Mouse (Mus musculus) testis, adult 2 months (tissue): ENCODE results near the gene Dusp10. TPM values are rescaled to one million over a fixed set of nuclear protein-coding genes. Genes with fewer than 3 reads are reported as not detected.

ENCODE experiments used
- H3K27ac ChIP-seq: fragments of 200-500 bp; 2 replicates; pipeline ENCODE4 v1.5.1; 2012; ENCODE audit warnings: low read depth, low read length; ENCODE audit not compliant: control insufficient read depth, insufficient read depth
- H3K27me3 ChIP-seq: fragments of 200-500 bp; 2 replicates; pipeline ENCODE4 v1.6.1; 2012; ENCODE audit warnings: mild to moderate bottlenecking, low read length, moderate library complexity; ENCODE audit not compliant: control insufficient read depth, insufficient read depth
- H3K36me3 ChIP-seq: fragments of 200-500 bp; 2 replicates; pipeline ENCODE4 v1.6.1; 2012; ENCODE audit warnings: mild to moderate bottlenecking, low read length; ENCODE audit not compliant: control insufficient read depth, insufficient read depth
- H3K4me1 ChIP-seq: fragments of 200-500 bp; 2 replicates; pipeline ENCODE4 v1.6.1; 2012; ENCODE audit warnings: low read length; ENCODE audit not compliant: control insufficient read depth, insufficient read depth
- H3K4me3 ChIP-seq: fragments of 200-500 bp; 2 replicates; pipeline ENCODE4 v1.5.1; 2012; ENCODE audit warnings: low read depth, mild to moderate bottlenecking, low read length, moderate library complexity, mixed read lengths; ENCODE audit not compliant: control insufficient read depth
- CTCF ChIP-seq: fragments of 200-500 bp; IDR thresholded peaks from 2 replicates; pipeline ENCODE4 v1.5.1; 2012; ENCODE audit warnings: low read depth, mild to moderate bottlenecking, inconsistent platforms, low read length, moderate library complexity; ENCODE audit not compliant: control insufficient read depth, insufficient read depth, insufficient replicate concordance
- POLR2A ChIP-seq: fragments of 200-500 bp; IDR thresholded peaks from 2 replicates; pipeline ENCODE4 v1.6.1; 2012; ENCODE audit warnings: low read depth, mild to moderate bottlenecking, inconsistent platforms, low read length, moderate library complexity; ENCODE audit not compliant: control insufficient read depth
- polyA plus RNA-seq: library from polyadenylated mRNA; depleted of rRNA; stranded (reverse); fragments of >200 nt; gene quantifications from 2 replicates; pipeline ENCODE4 v1.2.3, GENCODE M21; 2012

Gene Dusp10
- polyA plus RNA-seq, 1 experiment = 42.7 TPM

- no peak overlapping the region for H3K27ac ChIP-seq
- H3K4me1 ChIP-seq = no peaks in the 10 kb centered on the region
- TF ChIP-seq CTCF (no peak), POLR2A (no peak)
- no peaks in the 10 kb centered on the region for H3K36me3 ChIP-seq
- H3K27me3 ChIP-seq = no peaks in the 10 kb centered on the region
- no peak overlapping the region for H3K4me3 ChIP-seq
Measured at GRCm38 (mm10) chr1:184083166-184083565, 70.1 kb downstream of the Dusp10 start.

DNA sequence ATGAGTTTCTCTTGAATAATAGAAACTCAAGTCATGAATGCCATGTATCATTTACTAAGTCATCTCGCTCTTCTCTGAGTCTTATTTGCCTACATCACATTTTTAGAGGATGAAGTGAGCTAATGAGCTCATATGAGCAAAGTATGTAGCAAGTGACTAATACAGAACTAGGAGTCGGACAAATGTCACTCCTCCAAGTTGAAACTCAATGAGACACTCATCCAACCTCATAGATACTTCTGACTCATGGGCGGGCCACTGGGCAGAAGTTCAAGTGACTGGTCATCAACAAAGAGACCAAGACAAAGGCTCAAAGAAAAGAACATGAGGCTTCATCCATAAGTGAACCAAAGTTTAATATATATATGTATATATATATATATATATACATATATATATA lies 71.9 kb downstream of the Dusp10 start:
- H3K27ac ChIP-seq = no peak overlapping the region
- TF ChIP-seq POLR2A (no peak), CTCF (no peak)
- no peaks in the 10 kb centered on the region for H3K4me1 ChIP-seq
- H3K4me3 ChIP-seq = no peak overlapping the region
- no peaks in the 10 kb centered on the region for H3K27me3 ChIP-seq
- H3K36me3 ChIP-seq = no peaks in the 10 kb centered on the region

GRCm38 (mm10) chr1:184090515-184090914 lies 77.4 kb downstream of the Dusp10 start:
- TF ChIP-seq CTCF (no peak), POLR2A (no peak)
- Histone ChIP-seq H3K27me3 (no peaks in the 10 kb centered on the region), H3K4me1 (no peaks in the 10 kb centered on the region), H3K4me3 (no peak overlapping the region), H3K36me3 (no peaks in the 10 kb centered on the region), H3K27ac (no peak overlapping the region)

- H3K4me3 ChIP-seq = no peak overlapping the region
- H3K36me3 ChIP-seq = no peaks in the 10 kb centered on the region
- TF ChIP-seq CTCF (no peak), POLR2A (no peak)
- no peaks in the 10 kb centered on the region for H3K4me1 ChIP-seq
- no peak overlapping the region for H3K27ac ChIP-seq
- H3K27me3 ChIP-seq = no peaks in the 10 kb centered on the region
Measured at GRCm38 (mm10) chr1:184094914-184095313, 81.8 kb downstream of the Dusp10 start.

- H3K36me3 ChIP-seq = no peaks in the 10 kb centered on the region
- TF ChIP-seq POLR2A (no peak), CTCF (no peak)
- no peaks in the 10 kb centered on the region for H3K27me3 ChIP-seq
- H3K4me3 ChIP-seq = no peak overlapping the region
- H3K27ac ChIP-seq = no peak overlapping the region
- no peaks in the 10 kb centered on the region for H3K4me1 ChIP-seq
Measured at GRCm38 (mm10) chr1:184100414-184100813, 87.3 kb downstream of the Dusp10 start.

DNA sequence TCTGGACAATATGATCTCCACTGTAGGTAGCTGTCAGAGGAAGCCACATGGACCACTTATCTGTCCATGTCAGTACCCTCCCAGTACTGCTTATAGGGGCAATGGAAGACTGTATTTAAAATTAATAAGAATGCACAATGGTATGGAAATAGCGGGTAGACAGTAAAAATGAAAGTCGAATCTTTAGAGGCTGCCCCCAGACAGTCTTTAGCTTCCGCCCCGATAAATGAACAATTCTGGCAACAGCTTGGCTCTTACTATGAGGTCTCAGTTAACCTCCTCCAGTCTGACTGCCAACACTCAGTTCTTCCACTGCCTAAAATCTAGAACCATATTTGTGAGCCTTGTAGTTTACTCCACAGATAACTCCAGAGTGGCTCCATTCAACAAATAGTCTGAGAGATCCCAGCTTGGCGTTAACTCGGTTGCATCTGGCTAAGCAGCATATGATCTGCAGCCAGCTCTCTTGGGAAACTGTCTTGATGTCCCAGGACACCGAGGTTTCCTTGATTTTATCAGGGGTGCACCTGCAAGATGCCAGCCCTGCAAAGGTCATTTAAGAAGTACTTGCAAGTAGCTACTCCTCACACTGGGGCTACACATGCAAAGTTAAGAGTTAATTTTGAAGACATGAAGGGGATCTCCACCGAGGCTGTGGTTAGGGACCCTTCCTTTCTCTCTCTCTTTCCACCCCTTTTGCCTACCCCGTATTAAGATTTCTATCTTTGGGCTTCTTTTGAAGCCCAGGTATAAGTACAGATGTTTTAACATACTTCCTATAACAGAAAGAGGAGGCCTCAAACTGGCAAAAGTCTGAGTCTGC lies 88.0 kb downstream of the Dusp10 start:
- Histone ChIP-seq H3K4me1 (no peaks in the 10 kb centered on the region), H3K4me3 (no peak overlapping the region), H3K27me3 (no peaks in the 10 kb centered on the region), H3K27ac (no peak overlapping the region), H3K36me3 (no peaks in the 10 kb centered on the region)
- TF ChIP-seq POLR2A (no peak), CTCF (no peak)

GRCm38 (mm10) chr1:184101750-184102046 lies 88.6 kb downstream of the Dusp10 start:
- TF ChIP-seq POLR2A = no peak
- TF ChIP-seq CTCF = no peak
- H3K27ac ChIP-seq = no peak overlapping the region
- no peak overlapping the region for H3K4me3 ChIP-seq
- no peaks in the 10 kb centered on the region for H3K36me3 ChIP-seq
- no peaks in the 10 kb centered on the region for H3K27me3 ChIP-seq
- no peaks in the 10 kb centered on the region for H3K4me1 ChIP-seq
